Mouse (Mus musculus): ENCODE results near the gene Tead1. TPM values are rescaled to one million over a fixed set of nuclear protein-coding genes. Genes with fewer than 3 reads are reported as not detected.

The Tead1 gene
- polyA plus RNA-seq, 1 experiment, result 4.4 TPM

DNA sequence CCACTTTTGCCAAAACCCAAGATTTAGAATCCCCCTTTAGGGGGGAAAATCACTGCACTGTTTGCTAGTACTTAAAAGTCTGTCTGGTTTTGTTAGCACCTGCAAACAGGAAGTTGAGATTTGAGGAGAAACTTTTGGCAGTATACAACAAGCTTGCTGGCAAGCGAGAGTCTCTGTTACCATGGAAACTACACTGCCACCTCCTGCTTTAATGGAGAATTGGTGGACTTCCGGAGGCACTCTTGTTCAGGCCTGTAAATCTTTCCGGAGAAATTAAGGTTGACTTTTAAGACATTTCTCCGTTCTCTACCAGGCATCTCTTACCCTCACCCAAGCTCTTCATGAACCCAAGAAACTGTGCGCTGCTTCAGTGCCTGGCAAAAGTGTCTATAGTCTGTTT lies 143.8 kb downstream of the Tead1 start:
- WGBS, result 24% methylated on average over 5 of the region's 5 CpGs
- H3K4me3 ChIP-seq (ENCODE audit: control insufficient read depth, insufficient read depth, low read length), result no peak overlapping the region
- no peaks in the 10 kb centered on the region for H3K27me3 ChIP-seq (ENCODE audit: control insufficient read depth, insufficient read depth, low read length)
- no peaks in the 10 kb centered on the region for H3K4me1 ChIP-seq (replicated peaks; ENCODE audit: control insufficient read depth, insufficient read depth, low read length)
- TF ChIP-seq POLR2A (IDR thresholded peaks at IDR 0.05; ENCODE audit: control insufficient read depth, extremely low read depth, insufficient read depth, low read length, poor library complexity), result no peak
- TF ChIP-seq CTCF (IDR thresholded peaks at IDR 0.05; ENCODE audit: borderline replicate concordance, control insufficient read depth, extremely low read depth, insufficient read depth, low read length, poor library complexity), result no peak
- DNase-seq, result no peak
- H3K27ac ChIP-seq (ENCODE audit: control insufficient read depth, insufficient read depth, low read length), result no peak overlapping the region
- H3K36me3 ChIP-seq (ENCODE audit: control insufficient read depth, insufficient read depth, low read length), result no peaks in the 10 kb centered on the region

DNA sequence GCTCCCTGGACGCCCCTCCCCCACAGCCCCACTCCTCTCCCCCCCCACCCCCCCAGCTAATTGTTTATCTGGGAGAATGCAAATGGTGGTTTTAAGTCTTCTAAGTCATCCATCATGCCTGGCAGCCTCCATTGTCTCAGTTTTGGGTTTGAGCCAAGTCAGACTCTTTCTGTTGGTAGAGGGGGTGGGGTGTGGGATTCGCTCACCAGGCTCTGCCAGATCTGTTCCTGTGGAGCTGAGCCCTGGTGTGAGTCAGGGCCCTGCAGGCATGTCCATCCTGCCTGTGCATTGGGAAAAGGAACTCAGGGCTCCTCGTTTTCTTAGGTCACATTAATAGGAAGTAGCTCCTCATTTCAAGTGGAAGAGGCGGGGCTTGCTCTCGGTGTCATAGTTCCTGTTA lies 144.5 kb downstream of the Tead1 start:
- no peaks in the 10 kb centered on the region for H3K36me3 ChIP-seq (ENCODE audit: control insufficient read depth, insufficient read depth, low read length)
- no peaks in the 10 kb centered on the region for H3K27me3 ChIP-seq (ENCODE audit: control insufficient read depth, insufficient read depth, low read length)
- 36% methylated on average over 5 of the region's 5 CpGs for WGBS
- no peak overlapping the region for H3K27ac ChIP-seq (ENCODE audit: control insufficient read depth, insufficient read depth, low read length)
- H3K4me1 ChIP-seq (replicated peaks; ENCODE audit: control insufficient read depth, insufficient read depth, low read length), result no peaks in the 10 kb centered on the region
- no peak overlapping the region for H3K4me3 ChIP-seq (ENCODE audit: control insufficient read depth, insufficient read depth, low read length)
- TF ChIP-seq CTCF (IDR thresholded peaks at IDR 0.05; ENCODE audit: borderline replicate concordance, control insufficient read depth, extremely low read depth, insufficient read depth, low read length, poor library complexity) (no peak), POLR2A (IDR thresholded peaks at IDR 0.05; ENCODE audit: control insufficient read depth, extremely low read depth, insufficient read depth, low read length, poor library complexity) (no peak)
- no peak for DNase-seq

DNA sequence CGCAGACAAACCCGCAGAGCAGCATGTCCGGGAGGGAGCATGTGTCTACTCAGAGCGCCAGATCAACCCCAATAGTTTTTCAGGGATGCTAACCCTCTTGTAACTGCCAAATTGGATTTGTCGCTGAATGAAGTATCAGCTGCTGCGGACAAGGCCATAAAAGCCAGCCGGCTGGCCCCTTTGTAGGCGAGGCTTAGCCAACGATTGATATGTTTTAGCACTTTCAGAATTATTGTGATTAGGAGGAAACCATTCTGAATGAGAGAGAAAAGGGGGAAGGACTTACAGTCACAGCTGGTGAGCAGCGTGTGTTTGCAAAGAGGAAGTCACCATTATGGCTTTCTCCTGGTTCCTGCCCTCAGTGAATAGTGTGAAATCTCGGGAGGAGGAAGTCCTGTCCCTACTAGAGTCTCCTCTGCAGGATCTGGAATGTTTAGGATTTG lies 146.2 kb downstream of the Tead1 start:
- H3K27me3 ChIP-seq (ENCODE audit: control insufficient read depth, insufficient read depth, low read length), result no peaks in the 10 kb centered on the region
- no peak overlapping the region for H3K27ac ChIP-seq (ENCODE audit: control insufficient read depth, insufficient read depth, low read length)
- H3K4me3 ChIP-seq (ENCODE audit: control insufficient read depth, insufficient read depth, low read length), result no peak overlapping the region
- 15% methylated on average over 11 of the region's 11 CpGs for WGBS
- DNase-seq, result no peak
- TF ChIP-seq CTCF (IDR thresholded peaks at IDR 0.05; ENCODE audit: borderline replicate concordance, control insufficient read depth, extremely low read depth, insufficient read depth, low read length, poor library complexity) (no peak), POLR2A (IDR thresholded peaks at IDR 0.05; ENCODE audit: control insufficient read depth, extremely low read depth, insufficient read depth, low read length, poor library complexity) (no peak)
- H3K36me3 ChIP-seq (ENCODE audit: control insufficient read depth, insufficient read depth, low read length), result no peaks in the 10 kb centered on the region
- no peaks in the 10 kb centered on the region for H3K4me1 ChIP-seq (replicated peaks; ENCODE audit: control insufficient read depth, insufficient read depth, low read length)

DNA sequence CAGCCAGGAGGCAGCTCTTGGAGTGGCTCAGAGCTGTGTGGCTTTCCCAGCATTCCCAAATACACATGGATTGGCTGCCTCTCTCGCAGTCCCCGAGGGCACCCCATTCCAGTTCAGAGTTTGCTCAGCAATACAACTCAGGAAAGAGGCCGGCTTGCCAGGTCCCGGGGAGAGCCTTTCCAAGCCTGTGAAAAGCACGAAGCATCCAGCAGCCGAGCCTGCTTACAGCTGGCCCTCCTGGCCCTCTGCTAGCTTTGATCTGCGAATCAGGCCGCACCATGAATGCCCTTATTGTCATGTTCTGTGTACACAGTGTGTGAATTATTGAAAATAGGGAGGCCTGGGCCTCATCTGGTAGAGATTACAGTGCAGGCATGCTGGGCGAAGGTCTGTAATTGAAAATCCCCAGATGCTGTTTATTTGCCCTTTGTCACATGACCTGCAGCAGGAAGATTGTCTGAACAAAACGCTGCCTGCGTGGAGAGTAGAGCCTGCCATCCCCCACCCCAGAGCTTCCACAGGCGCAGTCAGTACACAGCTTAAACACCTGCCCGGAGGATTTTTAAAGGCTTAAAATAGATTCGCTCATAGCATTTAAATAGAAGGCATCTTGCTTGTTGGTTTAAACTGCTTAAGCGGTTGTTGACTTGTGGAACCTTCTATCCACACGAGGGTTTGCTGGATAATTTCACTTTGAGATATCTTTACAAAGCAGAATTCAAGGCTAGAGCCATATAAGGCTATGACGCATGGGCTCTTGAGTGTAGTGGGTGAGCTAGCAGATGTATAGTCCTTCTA lies 147.2 kb downstream of the Tead1 start:
- WGBS, result 80% methylated on average over 17 of the region's 17 CpGs
- TF ChIP-seq CTCF (IDR thresholded peaks at IDR 0.05; ENCODE audit: borderline replicate concordance, control insufficient read depth, extremely low read depth, insufficient read depth, low read length, poor library complexity) (no peak), POLR2A (IDR thresholded peaks at IDR 0.05; ENCODE audit: control insufficient read depth, extremely low read depth, insufficient read depth, low read length, poor library complexity) (no peak)
- no peak for DNase-seq
- Histone ChIP-seq H3K4me3 (ENCODE audit: control insufficient read depth, insufficient read depth, low read length) (no peak overlapping the region), H3K27ac (ENCODE audit: control insufficient read depth, insufficient read depth, low read length) (no peak overlapping the region), H3K4me1 (replicated peaks; ENCODE audit: control insufficient read depth, insufficient read depth, low read length) (no peaks in the 10 kb centered on the region), H3K36me3 (ENCODE audit: control insufficient read depth, insufficient read depth, low read length) (no peaks in the 10 kb centered on the region), H3K27me3 (ENCODE audit: control insufficient read depth, insufficient read depth, low read length) (no peaks in the 10 kb centered on the region)

DNA sequence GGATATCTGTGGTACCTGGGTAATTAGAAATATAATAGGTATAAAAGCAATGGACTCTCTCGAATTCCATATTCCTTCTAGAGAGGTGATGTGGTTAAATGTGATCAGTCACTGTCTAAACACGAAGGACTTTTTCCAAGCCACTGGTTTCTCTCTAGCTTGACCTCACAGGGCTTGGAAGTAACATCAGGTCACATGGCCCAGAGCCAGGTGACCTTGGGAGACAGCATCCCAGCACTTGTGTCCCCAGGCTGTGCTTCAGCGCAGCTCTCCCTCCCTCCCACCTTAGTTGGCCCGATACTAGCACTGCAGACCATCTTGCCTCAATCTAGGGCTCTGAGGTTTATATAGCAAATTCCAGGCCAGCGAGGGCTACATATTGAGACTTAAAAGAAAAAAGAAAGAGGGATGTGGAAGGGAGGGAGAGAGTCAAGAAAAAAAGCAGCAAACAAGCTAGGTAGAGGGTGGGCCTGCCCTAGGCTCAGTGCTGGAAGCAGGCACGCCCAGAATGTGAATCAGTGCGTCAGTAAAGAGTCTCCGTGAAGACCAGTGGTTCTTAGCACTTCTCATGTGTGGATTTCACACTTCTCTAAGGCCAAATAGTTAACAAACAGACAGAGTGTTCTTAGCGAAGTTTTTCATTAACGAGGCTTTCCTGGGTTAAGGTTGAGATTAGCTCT lies 149.0 kb downstream of the Tead1 start:
- H3K27ac ChIP-seq (ENCODE audit: control insufficient read depth, insufficient read depth, low read length), result no peak overlapping the region
- H3K27me3 ChIP-seq (ENCODE audit: control insufficient read depth, insufficient read depth, low read length), result no peaks in the 10 kb centered on the region
- DNase-seq, result no peak
- 85% methylated on average over 10 of the region's 10 CpGs for WGBS
- no peaks in the 10 kb centered on the region for H3K4me1 ChIP-seq (replicated peaks; ENCODE audit: control insufficient read depth, insufficient read depth, low read length)
- TF ChIP-seq CTCF (IDR thresholded peaks at IDR 0.05; ENCODE audit: borderline replicate concordance, control insufficient read depth, extremely low read depth, insufficient read depth, low read length, poor library complexity), result no peak
- no peak for TF ChIP-seq POLR2A (IDR thresholded peaks at IDR 0.05; ENCODE audit: control insufficient read depth, extremely low read depth, insufficient read depth, low read length, poor library complexity)
- H3K4me3 ChIP-seq (ENCODE audit: control insufficient read depth, insufficient read depth, low read length), result no peak overlapping the region
- no peaks in the 10 kb centered on the region for H3K36me3 ChIP-seq (ENCODE audit: control insufficient read depth, insufficient read depth, low read length)

DNA sequence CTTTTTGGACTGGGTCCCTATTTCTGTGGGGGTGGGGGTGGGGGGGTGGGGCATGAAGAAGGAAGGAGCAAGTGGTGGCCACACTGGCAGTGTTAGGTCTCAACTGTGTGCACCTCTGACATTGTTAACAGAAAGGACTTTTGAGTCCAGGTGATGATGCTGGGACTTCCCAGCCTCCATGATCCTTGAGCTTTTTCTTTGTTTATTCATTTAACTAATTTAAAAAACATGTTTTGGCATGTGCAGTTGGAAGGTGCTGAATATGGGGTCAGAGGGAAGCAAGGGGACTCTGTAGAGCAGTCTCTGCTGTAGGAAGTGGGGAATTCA lies 149.5 kb downstream of the Tead1 start:
- Histone ChIP-seq H3K36me3 (ENCODE audit: control insufficient read depth, insufficient read depth, low read length) (no peaks in the 10 kb centered on the region), H3K27me3 (ENCODE audit: control insufficient read depth, insufficient read depth, low read length) (no peaks in the 10 kb centered on the region), H3K27ac (ENCODE audit: control insufficient read depth, insufficient read depth, low read length) (no peak overlapping the region), H3K4me3 (ENCODE audit: control insufficient read depth, insufficient read depth, low read length) (no peak overlapping the region), H3K4me1 (replicated peaks; ENCODE audit: control insufficient read depth, insufficient read depth, low read length) (no peaks in the 10 kb centered on the region)
- DNase-seq, result no peak
- no peak for TF ChIP-seq CTCF (IDR thresholded peaks at IDR 0.05; ENCODE audit: borderline replicate concordance, control insufficient read depth, extremely low read depth, insufficient read depth, low read length, poor library complexity)
- TF ChIP-seq POLR2A (IDR thresholded peaks at IDR 0.05; ENCODE audit: control insufficient read depth, extremely low read depth, insufficient read depth, low read length, poor library complexity), result no peak
